Mouse (Mus musculus): ENCODE measurements at regions not wholly inside any gene's neighbourhood (a gene's known extent, or its start where the extent isn't known, plus 50 kb on each side); places are given as distances from the start of the nearest gene placed in this dataset.

GRCm38 (mm10) chr7:72543501-72543900, 237.1 kb upstream of the Mctp2 start:
- no peak for TF ChIP-seq POLR2A (IDR thresholded peaks at IDR 0.05; ENCODE audit: insufficient read depth, low read depth, low read length)
- no peak for TF ChIP-seq CTCF (IDR thresholded peaks at IDR 0.05; ENCODE audit: insufficient read depth, low read depth, low read length)
